Comparison of ENCODE assay signal across 30 mouse cellular contexts in genomic region chr10:67999170-67999569, GRCm38 (mm10). TPM values are rescaled to one million over a fixed set of nuclear protein-coding genes. Genes with fewer than 3 reads are reported as not detected.
"Had no signal": no experiment of that assay in that cellular context is flagged by ENCODE, and none has a peak within 500 bp of the region (broad histone marks: within the 10 kb centered on the region; RNA-seq: fewer than 3 reads in every experiment).

No protein-coding gene starts in this region.

- H3K27me3 ChIP-seq: limb, embryonic 12.5 days; limb, embryonic 13.5 days; limb, embryonic 15.5 days; liver, embryonic 12.5 days; liver, embryonic 13.5 days; liver, embryonic 15.5 days; lung, embryonic 15.5 days; megakaryocyte, embryonic 14.5 days; midbrain, embryonic 12.5 days; midbrain, embryonic 13.5 days; midbrain, embryonic 15.5 days had no signal

- H3K9me3 ChIP-seq: limb, embryonic 10.5 days; limb, embryonic 12.5 days; limb, embryonic 13.5 days; limb, embryonic 15.5 days; liver, embryonic 12.5 days; liver, embryonic 13.5 days; liver, embryonic 15.5 days; lung, embryonic 15.5 days; megakaryocyte, embryonic 14.5 days; midbrain, embryonic 10.5 days; midbrain, embryonic 12.5 days; midbrain, embryonic 13.5 days; midbrain, embryonic 15.5 days had no signal

- DNase-seq: left cerebral cortex, postnatal 4 days; liver; liver, embryonic 13.5 days; liver, postnatal 0 days; lung, adult 18-20 months; lung, adult 2 months; lung, embryonic 14.5 days; lung, postnatal 10 days; lung, postnatal 14 days; lung, postnatal 36 days; lung, postnatal 4 days; midbrain, embryonic 14.5 days had no signal

- H3K4me1 ChIP-seq: midbrain, embryonic 10.5 days; midbrain, embryonic 15.5 days had no signal

- H3K4me2 ChIP-seq: limb, embryonic 12.5 days; limb, embryonic 13.5 days; limb, embryonic 15.5 days; liver, embryonic 11.5 days; liver, embryonic 12.5 days; liver, embryonic 13.5 days; liver, embryonic 15.5 days; lung, embryonic 14.5 days; lung, embryonic 15.5 days; midbrain, embryonic 11.5 days; midbrain, embryonic 12.5 days; midbrain, embryonic 13.5 days; midbrain, embryonic 15.5 days had no signal

- H3K9ac ChIP-seq: limb, embryonic 12.5 days; limb, embryonic 13.5 days; limb, embryonic 15.5 days; liver, embryonic 12.5 days; liver, embryonic 13.5 days; liver, embryonic 14.5 days; liver, embryonic 15.5 days; liver, postnatal 0 days; lung, embryonic 14.5 days; lung, embryonic 15.5 days; midbrain, embryonic 12.5 days; midbrain, embryonic 13.5 days; midbrain, embryonic 15.5 days had no signal

- H3K27ac ChIP-seq: limb, embryonic 10.5 days; limb, embryonic 12.5 days; limb, embryonic 13.5 days; limb, embryonic 15.5 days; liver, embryonic 12.5 days; liver, embryonic 13.5 days; liver, embryonic 14.5 days; liver, embryonic 15.5 days; lung, embryonic 15.5 days; macrophage; midbrain, embryonic 10.5 days; midbrain, embryonic 12.5 days; midbrain, embryonic 13.5 days; midbrain, embryonic 15.5 days had no signal

- H3K4me3 ChIP-seq: limb, embryonic 10.5 days; limb, embryonic 12.5 days; limb, embryonic 13.5 days; limb, embryonic 15.5 days; liver, embryonic 12.5 days; liver, embryonic 13.5 days; liver, embryonic 15.5 days; lung, embryonic 15.5 days; megakaryocyte, embryonic 14.5 days; midbrain, embryonic 10.5 days; midbrain, embryonic 12.5 days; midbrain, embryonic 13.5 days; midbrain, embryonic 15.5 days; myocyte had no signal

- H3K36me3 ChIP-seq: limb, embryonic 12.5 days; limb, embryonic 13.5 days; limb, embryonic 15.5 days; liver, embryonic 12.5 days; liver, embryonic 13.5 days; liver, embryonic 15.5 days; lung, embryonic 15.5 days; midbrain, embryonic 13.5 days; midbrain, embryonic 15.5 days had no signal

RNA-seq across cellular contexts. Expression of gene Rtkn2, which starts 19.8 kb away (rescaled TPM):
- polyA plus RNA-seq: liver, adult 2 months had no signal
